Mouse (Mus musculus): Measurements from ENCODE around the gene Sertad4. TPM values are rescaled to one million over a fixed set of nuclear protein-coding genes. Genes with fewer than 3 reads are reported as not detected.

The Sertad4 gene
- total RNA-seq, 4 experiments from 2014 or later, result 5.3 to 9.9 (median 6.5) TPM

- DNase-seq, result no peak
Observed at GRCm38 (mm10) chr1:192806168-192807157, 49.1 kb downstream of the Sertad4 start.

- DNase-seq, result no peak
Observed at GRCm38 (mm10) chr1:192800338-192800737, 55.2 kb downstream of the Sertad4 start.

GRCm38 (mm10) chr1:192799165-192799991, 56.2 kb downstream of the Sertad4 start:
- DNase-seq, result no peak

DNA sequence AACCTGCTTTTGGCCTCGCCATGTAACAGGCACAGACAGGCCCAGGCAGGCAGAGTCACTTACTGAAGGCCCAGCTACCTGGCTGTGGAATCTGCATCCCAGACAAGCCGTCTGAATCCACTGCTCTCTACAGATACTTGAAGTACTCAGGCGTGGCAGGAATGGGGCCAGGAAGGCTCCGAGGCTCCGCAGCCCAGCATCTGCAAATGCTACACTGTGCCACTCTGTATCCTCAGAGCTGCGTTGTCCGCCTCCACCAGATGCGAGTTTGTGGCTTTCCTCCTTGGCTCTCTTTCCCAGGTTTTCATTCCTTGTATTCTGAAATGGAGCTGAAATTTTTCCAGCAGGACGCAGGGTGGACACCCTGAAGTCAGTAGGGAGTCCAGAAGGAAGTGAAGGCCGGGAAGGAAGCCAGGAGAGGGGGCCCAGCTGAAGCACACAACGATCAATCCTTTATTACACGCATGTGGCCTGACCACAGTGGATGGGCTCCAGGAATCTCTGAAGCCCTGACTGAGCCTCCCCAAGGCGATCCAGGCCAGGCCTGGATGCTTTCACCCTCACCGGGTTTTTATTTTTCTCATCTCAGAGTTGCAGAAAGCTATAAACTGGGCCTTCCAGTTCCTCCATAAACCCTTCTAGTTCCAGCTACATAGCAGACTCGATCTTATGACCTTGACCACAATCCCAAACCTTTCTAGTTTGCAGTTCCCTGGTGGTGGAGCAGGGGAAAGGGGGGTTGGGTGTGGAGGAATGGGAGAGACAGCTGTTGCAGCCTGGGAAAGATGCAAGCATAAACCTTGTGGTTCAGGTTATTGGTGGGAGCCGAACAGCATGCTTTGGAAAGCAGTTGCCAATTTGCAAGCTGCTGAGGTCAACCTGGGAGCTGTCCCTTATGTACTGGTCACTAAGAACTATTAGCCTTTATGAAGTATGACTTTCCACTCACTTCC, 57.1 kb downstream of the Sertad4 start:
- no peak for DNase-seq

GRCm38 (mm10) chr1:192797011-192797274, 58.6 kb downstream of the Sertad4 start:
- no peak for DNase-seq

GRCm38 (mm10) chr1:192796201-192797010, 59.1 kb downstream of the Sertad4 start:
- no peak for DNase-seq

DNA sequence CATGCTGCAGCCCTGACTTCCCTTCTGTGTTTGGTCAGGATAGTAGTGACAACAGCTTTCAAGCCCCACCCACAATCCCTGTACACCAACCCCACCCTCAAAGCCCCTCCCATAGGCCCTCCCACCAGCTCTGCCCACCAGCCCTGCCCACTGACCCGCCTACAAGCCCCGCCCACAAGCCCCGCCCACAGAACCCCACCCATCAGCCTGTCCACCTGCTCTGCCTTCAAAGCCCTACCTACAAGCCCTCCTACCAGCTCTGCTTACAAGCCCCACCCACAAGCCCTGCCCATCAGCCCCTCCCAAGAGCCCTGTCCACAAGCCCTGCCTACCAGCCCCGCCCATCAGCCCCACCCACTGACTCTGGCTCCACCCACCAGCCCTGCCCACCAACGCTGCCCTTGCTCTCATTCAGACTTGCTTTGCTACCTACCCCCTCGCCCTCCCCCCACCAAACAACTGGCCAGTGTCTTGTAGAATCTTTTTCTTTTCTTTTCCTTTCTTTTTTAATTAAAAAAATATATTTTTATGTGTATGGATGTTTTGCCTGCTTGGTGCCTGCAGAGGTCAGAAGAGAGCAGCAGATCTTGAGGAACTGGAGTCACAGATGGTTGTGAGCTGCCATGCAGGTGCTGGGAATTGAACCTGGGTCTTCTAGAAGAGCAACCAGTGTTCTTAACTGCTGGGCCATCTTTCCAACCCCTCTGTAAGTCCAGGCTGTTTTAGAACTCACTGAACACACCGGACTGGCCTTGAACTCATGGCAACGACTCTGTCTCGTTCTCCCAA, 60.4 kb downstream of the Sertad4 start:
- no peak for DNase-seq

Other genes starting within 250 kb of the Sertad4 start
- gene Hhat, start 84.5 kb downstream of the Sertad4 start, total RNA-seq (2022), result 1 to 10 TPM; 5.7 to 9.3 (median 7.5) TPM
- 10 to 100 TPM; 12.0 to 15.9 (median 14.8) TPM for gene Syt14, start 180.0 kb upstream of the Sertad4 start, total RNA-seq (2022)

Data from adrenal gland, adult 8-10 months (tissue).